Mouse (Mus musculus) CD8-positive naive resting alpha-beta T cell, adult 2 months (primary cell): ENCODE measurements around the gene Pcyox1.
"Not testable (repeated sequence)": the region's sequence is repeated elsewhere in the genome, so short reads cannot be mapped to it uniquely, and the experiment has no call there.

Source experiments
- DNase-seq, 2 experiments: peaks; one replicate each; pipeline ENCODE4 v3.0.0; 2022; ENCODE audit warnings: low read depth in 2 of 2, low spot score in 2 of 2

Pcyox1 gene

GRCm38 (mm10) chr6:86366853-86367249, 30.1 kb downstream of the Pcyox1 start:
- DNase-seq = no peak

- DNase-seq = no peak
Observed at GRCm38 (mm10) chr6:86366125-86366852, 30.7 kb downstream of the Pcyox1 start.

- peak; percentile 90 to 94 for DNase-seq
Observed at GRCm38 (mm10) chr6:86365371-86366124, 31.4 kb downstream of the Pcyox1 start, which contains the start of gene Fam136a. TSS of gene Fam136a (plus strand) at chr6:86365646.

- DNase-seq = peak; percentile 66 to 78
Observed at GRCm38 (mm10) chr6:86364442-86365141, 32.4 kb downstream of the Pcyox1 start.

- DNase-seq = no peak
Observed at GRCm38 (mm10) chr6:86361373-86361772, 35.6 kb downstream of the Pcyox1 start.

- no peak for DNase-seq
Observed at GRCm38 (mm10) chr6:86360691-86361090, 36.3 kb downstream of the Pcyox1 start.

- peak; percentile 42 to 64 for DNase-seq
Observed at GRCm38 (mm10) chr6:86356956-86357355, 40.0 kb downstream of the Pcyox1 start.

- DNase-seq = no peak
Observed at GRCm38 (mm10) chr6:86354948-86355347, 42.0 kb downstream of the Pcyox1 start.

GRCm38 (mm10) chr6:86349257-86349656, 47.7 kb downstream of the Pcyox1 start:
- DNase-seq = no peak

- DNase-seq = no peak
Observed at GRCm38 (mm10) chr6:86346063-86346462, 50.9 kb downstream of the Pcyox1 start.

GRCm38 (mm10) chr6:86343656-86344055, 53.3 kb downstream of the Pcyox1 start:
- DNase-seq = no peak

GRCm38 (mm10) chr6:86336340-86336739, 60.6 kb downstream of the Pcyox1 start:
- DNase-seq = not testable (repeated sequence)
